Mouse (Mus musculus) MEL (cell line): ENCODE measurements around the gene Ss18l2. TPM values are rescaled to one million over a fixed set of nuclear protein-coding genes. Genes with fewer than 3 reads are reported as not detected.

Experiments used
- DNase-seq: peaks from one replicate; pipeline ENCODE4 v3.0.0; 2011; ENCODE audit warnings: low read depth, low spot score
- H3K27ac ChIP-seq: 2 replicates; pipeline ENCODE4 v1.5.1; 2012; ENCODE audit warnings: low read depth, mild to moderate bottlenecking, control low read depth, low read length, moderate library complexity; ENCODE audit not compliant: control insufficient read depth
- H3K27me3 ChIP-seq, 2 experiments: fragments of 150-350 bp in 1 of 2; sonication (generic) in 1 of 2; 2 replicates each; pipeline ENCODE4 v1.6.1; 2012; ENCODE audit warnings: low read length in 2 of 2, mild to moderate bottlenecking in 2 of 2, improper control_type of control experiment in 1 of 2, moderate library complexity in 1 of 2; ENCODE audit not compliant: insufficient read depth in 2 of 2, control insufficient read depth in 1 of 2
- H3K36me3 ChIP-seq, 2 experiments: 2 replicates each; pipeline ENCODE4 v1.6.1; 2012 to 2014; ENCODE audit warnings: low read length in 2 of 2, improper control_type of control experiment in 1 of 2, inconsistent platforms in 1 of 2, mild to moderate bottlenecking in 1 of 2; ENCODE audit not compliant: insufficient read depth in 2 of 2, control insufficient read depth in 1 of 2
- H3K4me1 ChIP-seq, 2 experiments: fragments of 150-350 bp in 1 of 2; sonication (generic) in 1 of 2; 2 replicates each; pipeline ENCODE4 v1.6.1; 2012; ENCODE audit warnings: low read length in 2 of 2, improper control_type of control experiment in 1 of 2, mild to moderate bottlenecking in 1 of 2; ENCODE audit not compliant: insufficient read depth in 2 of 2, control insufficient read depth in 1 of 2
- H3K4me3 ChIP-seq, 2 experiments: fragments of 150-350 bp in 1 of 2; sonication (generic) in 1 of 2; 2 replicates each; pipeline ENCODE4 v1.5.1; 2012; ENCODE audit warnings: low read depth in 2 of 2, low read length in 2 of 2, mild to moderate bottlenecking in 2 of 2, moderate library complexity in 2 of 2, control low read depth in 1 of 2, improper control_type of control experiment in 1 of 2; ENCODE audit not compliant: control insufficient read depth in 1 of 2, insufficient read depth in 1 of 2
- H3K79me2 ChIP-seq: 2 replicates; pipeline ENCODE4 v1.6.1; 2012; ENCODE audit warnings: mild to moderate bottlenecking, low read length, moderate library complexity; ENCODE audit not compliant: control insufficient read depth, poor library complexity, insufficient read depth
- H3K9ac ChIP-seq: 2 replicates; pipeline ENCODE4 v1.6.1; 2012; ENCODE audit warnings: low read depth, mild to moderate bottlenecking, control low read depth, low read length, moderate library complexity; ENCODE audit not compliant: control insufficient read depth, poor library complexity, severe bottlenecking
- H3K9me3 ChIP-seq: fragments of 150-350 bp; sonication (generic); replicated peaks from 2 replicates; pipeline ENCODE4 v1.6.1; 2012; ENCODE audit warnings: mild to moderate bottlenecking, low read length, improper control_type of control experiment, moderate library complexity; ENCODE audit not compliant: insufficient read depth
- BHLHE40 ChIP-seq: IDR thresholded peaks from 2 replicates; pipeline ENCODE4 v1.6.1; 2012; ENCODE audit warnings: low read depth, mild to moderate bottlenecking, inconsistent platforms, low read length, improper control_type of control experiment, borderline replicate concordance
- CHD1 ChIP-seq: IDR thresholded peaks from 2 replicates; pipeline ENCODE4 v1.6.1; 2012; ENCODE audit warnings: low read depth, mild to moderate bottlenecking, inconsistent platforms, low read length, improper control_type of control experiment
- CHD2 ChIP-seq: IDR thresholded peaks from 2 replicates; pipeline ENCODE4 v1.6.1; 2011; ENCODE audit warnings: low read length, improper control_type of control experiment
- EP300 ChIP-seq, 2 experiments: IDR thresholded peaks; 2 replicates each; pipeline ENCODE4 v1.6.1; 2011; ENCODE audit warnings: improper control_type of control experiment in 2 of 2, low read length in 2 of 2, low read depth in 1 of 2, mild to moderate bottlenecking in 1 of 2
- GABPA ChIP-seq: IDR thresholded peaks from 2 replicates; pipeline ENCODE4 v1.6.1; 2012; ENCODE audit warnings: low read depth, mild to moderate bottlenecking, inconsistent platforms, low read length, improper control_type of control experiment, moderate library complexity
- GATA1 ChIP-seq: IDR thresholded peaks from 2 replicates; pipeline ENCODE4 v1.6.1; 2011; ENCODE audit warnings: low read depth, low read length, improper control_type of control experiment
- HCFC1 ChIP-seq: IDR thresholded peaks from 2 replicates; pipeline ENCODE4 v1.6.1; 2012; ENCODE audit warnings: low read depth, mild to moderate bottlenecking, inconsistent platforms, low read length, improper control_type of control experiment, moderate library complexity
- KAT2A ChIP-seq: conservative IDR thresholded peaks from 2 replicates; pipeline ENCODE4 v1.6.1; 2012; ENCODE audit warnings: low read depth, low read length, improper control_type of control experiment, inconsistent platforms
- MYC ChIP-seq: IDR thresholded peaks from 2 replicates; pipeline ENCODE4 v1.6.1; 2011; ENCODE audit warnings: low read depth, mild to moderate bottlenecking, low read length, improper control_type of control experiment, moderate library complexity
- NRF1 ChIP-seq: IDR thresholded peaks from 2 replicates; pipeline ENCODE4 v1.6.1; 2014; ENCODE audit warnings: low read depth, mild to moderate bottlenecking, inconsistent platforms, low read length, improper control_type of control experiment, moderate library complexity; ENCODE audit not compliant: poor library complexity, insufficient read depth, severe bottlenecking
- POLR2AphosphoS5 ChIP-seq: IDR thresholded peaks from 2 replicates; pipeline ENCODE4 v1.6.1; 2012; ENCODE audit warnings: low read depth, borderline replicate concordance, mild to moderate bottlenecking, inconsistent platforms, low read length, moderate library complexity, mixed read lengths
- SMC3 ChIP-seq: IDR thresholded peaks from 2 replicates; pipeline ENCODE4 v1.6.1; 2011; ENCODE audit warnings: low read depth, low read length, improper control_type of control experiment
- TAL1 ChIP-seq: IDR thresholded peaks from 2 replicates; pipeline ENCODE4 v1.6.1; 2012; ENCODE audit warnings: mild to moderate bottlenecking, inconsistent platforms, low read length, moderate library complexity, mixed read lengths
- TBP ChIP-seq: IDR thresholded peaks from 2 replicates; pipeline ENCODE4 v1.8.0; 2011; ENCODE audit warnings: low read depth, low read length, improper control_type of control experiment
- UBTF ChIP-seq: IDR thresholded peaks from 2 replicates; pipeline ENCODE4 v1.6.1; 2012; ENCODE audit warnings: low read depth, mild to moderate bottlenecking, inconsistent platforms, low read length, improper control_type of control experiment, moderate library complexity, borderline replicate concordance; ENCODE audit not compliant: insufficient read depth
- USF1 ChIP-seq: IDR thresholded peaks from 2 replicates; pipeline ENCODE4 v1.6.1; 2014; ENCODE audit warnings: low read depth, mild to moderate bottlenecking, inconsistent platforms, low read length, improper control_type of control experiment, moderate library complexity
- polyA plus RNA-seq, 2 experiments: library from polyadenylated mRNA; stranded (reverse) in 1 of 2; unstranded in 1 of 2; fragments of >175 nt in 1 of 2; fragments of >200 nt in 1 of 2; gene quantifications; 2 replicates each; pipeline versions ENCODE4 v1.2.1 to v1.2.4; 2012; ENCODE audit warnings: low replicate concordance in 2 of 2, low read depth in 1 of 2; ENCODE audit not compliant: insufficient read length in 2 of 2, insufficient read depth in 1 of 2, missing spikeins in 1 of 2
- total RNA-seq: library from RNA; depleted of rRNA; stranded (reverse); fragments of 300-350 nt; gene quantifications from 2 replicates; pipeline ENCODE4 v1.2.3, GENCODE M21; 2012

Gene Ss18l2
- total and polyA plus RNA-seq, 3 experiments, result 47.8 to 48.5 TPM; not detected in 1

DNA sequence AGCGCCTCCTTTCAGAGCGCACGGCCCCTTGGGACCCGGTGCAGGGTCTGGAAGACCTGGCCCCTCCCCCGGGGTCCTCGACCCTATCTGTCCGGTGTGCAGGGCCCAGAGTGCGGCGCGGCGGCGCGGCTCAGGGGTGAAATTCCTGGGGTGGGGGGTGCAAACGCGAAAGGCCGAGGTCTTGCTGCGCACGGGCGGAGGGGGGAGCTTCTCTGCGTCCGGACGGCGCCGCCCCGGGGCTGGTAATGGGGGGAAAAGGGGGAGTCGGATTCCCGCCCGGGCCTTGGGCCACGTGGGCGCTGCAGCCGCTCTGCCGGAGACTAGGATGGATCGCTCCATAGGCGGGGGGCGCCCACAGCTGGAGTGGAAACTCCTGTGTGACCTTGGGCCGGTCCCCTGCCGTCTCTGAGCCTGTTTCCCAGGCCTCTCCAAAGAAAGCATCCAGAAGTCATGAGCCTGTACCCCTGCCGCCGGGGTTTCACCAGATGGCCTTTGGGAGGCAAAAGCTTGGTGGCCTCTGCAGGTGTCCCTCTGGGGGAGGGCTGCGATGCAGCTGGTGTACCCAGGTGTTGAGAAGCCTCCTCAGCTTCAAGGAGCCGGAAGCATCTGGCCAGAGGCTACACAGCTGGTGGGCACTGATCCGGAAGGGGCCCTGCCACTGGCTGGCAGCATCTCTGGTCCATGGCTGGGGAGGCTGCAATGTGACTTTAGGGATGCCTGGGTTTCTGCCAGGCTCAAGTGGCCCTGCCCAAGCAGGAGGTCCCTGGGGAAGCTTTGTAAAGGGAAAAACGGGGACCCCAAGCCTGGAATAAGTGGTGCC lies 50.4 kb downstream of the Ss18l2 start:
- H3K27ac ChIP-seq, result no peak overlapping the region
- no peaks in the 10 kb centered on the region for H3K4me1 ChIP-seq
- TF ChIP-seq CHD2 (no peak), CHD1 (no peak)
- H3K4me3 ChIP-seq, result no peak overlapping the region
- no peaks in the 10 kb centered on the region for H3K27me3 ChIP-seq
- H3K79me2 ChIP-seq, result no peaks in the 10 kb centered on the region
- H3K36me3 ChIP-seq, result peaks cover 0 to 3% of the 10 kb centered on the region in 2 experiments; a peak in 2 of 4 replicates
- H3K9ac ChIP-seq, result no peak overlapping the region
- no peak for DNase-seq
- H3K9me3 ChIP-seq, result no peaks in the 10 kb centered on the region

GRCm38 (mm10) chr9:121761091-121761665 lies 51.0 kb downstream of the Ss18l2 start:
- Histone ChIP-seq H3K79me2 (no peaks in the 10 kb centered on the region), H3K36me3 (no peaks in the 10 kb centered on the region)
- TF ChIP-seq TAL1 (no peak), GATA1 (no peak), KAT2A (no peak), MYC (no peak), NRF1 (no peak), EP300 (IDR thresholded peaks at IDR 0.05; ENCODE audit: low read depth in 1 of 2, low read length in 2 of 2) (no peak), CHD2 (no peak), USF1 (no peak)
- TF ChIP-seq, all 39 proteins: peak for 0
- H3K4me1 ChIP-seq, result no peaks in the 10 kb centered on the region
- no peaks in the 10 kb centered on the region for H3K9me3 ChIP-seq
- no peak overlapping the region for H3K4me3 ChIP-seq
- H3K9ac ChIP-seq, result no peak overlapping the region
- no peak overlapping the region for H3K27ac ChIP-seq
- no peaks in the 10 kb centered on the region for H3K27me3 ChIP-seq
- no peak for DNase-seq

- Histone ChIP-seq H3K79me2 (no peaks in the 10 kb centered on the region), H3K9ac (no peak overlapping the region), H3K4me1 (no peaks in the 10 kb centered on the region), H3K27ac (no peak overlapping the region), H3K9me3 (no peaks in the 10 kb centered on the region), H3K27me3 (no peaks in the 10 kb centered on the region), H3K4me3 (no peak overlapping the region), H3K36me3 (no peaks in the 10 kb centered on the region)
- TF ChIP-seq TBP (no peak), MYC (no peak), HCFC1 (no peak), UBTF (no peak), BHLHE40 (no peak), CHD1 (no peak), SMC3 (no peak), GABPA (no peak), POLR2AphosphoS5 (no peak)
- no peak for DNase-seq
Observed at GRCm38 (mm10) chr9:121761787-121762186, 51.7 kb downstream of the Ss18l2 start.
